Mouse (Mus musculus) heart, postnatal 36 days (tissue): Measurements from ENCODE around the gene Fubp1. TPM values are rescaled to one million over a fixed set of nuclear protein-coding genes. Genes with fewer than 3 reads are reported as not detected.
A peak's percentile ranks its signal among the peaks of the same experiment; 100 is the strongest.
"Not testable (repeated sequence)": the region's sequence is repeated elsewhere in the genome, so short reads cannot be mapped to it uniquely, and the experiment has no call there.

Source experiments
- DNase-seq, 2 experiments: peaks; one replicate each; pipeline ENCODE4 v3.0.0; 2021 to 2022
- intact Hi-C: fragments of 180-260 bp; cut with DNase I; formaldehyde crosslinking; loops from one replicate; pipeline ENCODE4 v1.15.1; 2025
- total RNA-seq, 2 experiments: library from RNA; stranded (reverse); gene quantifications; 2 replicates each; pipeline ENCODE4 v1.2.3; 2021

Gene Fubp1
- total RNA-seq, 2 experiments from 2014 or later, result 50.8 to 56.1 TPM

DNA sequence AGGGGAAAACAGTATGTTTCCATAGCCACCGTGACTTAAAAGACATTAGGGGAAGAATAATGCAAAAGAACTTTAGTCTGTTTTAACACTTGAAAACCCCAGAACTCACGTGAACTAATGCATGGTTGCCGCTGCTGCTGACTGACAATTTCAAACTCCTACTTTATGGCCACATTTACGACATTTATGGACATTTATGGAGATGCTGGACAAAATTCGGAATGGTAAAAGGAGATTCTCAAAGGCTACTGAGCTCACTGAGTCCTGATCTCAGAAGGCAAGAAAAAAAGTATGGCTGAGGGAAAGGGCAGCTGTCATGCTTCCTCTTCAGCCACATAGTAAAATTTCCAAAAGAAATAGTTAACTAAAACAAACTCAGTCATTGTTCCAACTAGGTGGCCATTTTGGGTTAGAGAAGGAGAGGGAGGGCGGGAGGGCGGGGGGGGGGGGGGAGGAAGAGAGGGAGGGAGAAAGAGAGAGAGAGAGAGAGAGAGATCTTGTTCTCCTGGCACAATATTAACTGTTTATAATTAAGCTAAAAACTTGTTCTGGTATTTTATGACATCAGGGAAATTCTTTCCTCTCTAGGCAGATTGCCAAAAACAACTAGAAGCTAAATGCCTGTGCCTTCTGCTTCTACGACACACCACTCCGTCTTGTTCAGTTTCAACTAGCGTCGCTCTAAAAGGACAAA lies 17.8 kb upstream of the Fubp1 start:
- intact Hi-C loops, result loop anchor here (1.0 to 2.0 kb wide), 2 partner anchors 26 to 77 kb away; partner anchors contain the start of gene Gipc2
- peak in 1 of 2 experiments; percentile 26 for DNase-seq

- no peak for DNase-seq
- intact Hi-C loops, result loop anchor here (1.0 to 2.0 kb wide), 2 partner anchors 16 to 26 kb away; partner anchors contain the start of gene Gipc2
Measured at GRCm38 (mm10) chr3:152193177-152193576, 17.0 kb upstream of the Fubp1 start.

DNA sequence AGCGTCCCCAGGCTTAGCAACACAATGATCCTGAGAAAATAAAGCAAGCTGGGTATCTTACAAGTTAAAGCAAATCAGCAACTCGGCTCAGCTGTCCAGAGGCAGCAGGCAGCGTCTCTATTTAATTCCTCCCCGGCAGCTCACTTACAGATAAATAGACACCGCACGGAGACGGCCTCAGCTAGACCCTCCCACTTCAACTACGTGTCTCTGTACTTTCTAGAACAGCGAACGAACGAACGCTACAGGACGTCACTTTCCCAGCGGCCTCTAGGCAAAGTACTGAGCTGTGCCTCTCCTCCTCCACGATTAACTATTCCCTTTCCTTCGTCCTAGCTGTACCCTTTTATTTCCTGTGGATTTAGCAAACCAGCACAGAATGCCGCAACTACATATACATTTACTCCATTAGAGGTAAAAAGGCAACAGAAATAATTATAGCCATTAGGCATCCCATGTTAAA lies 16.6 kb upstream of the Fubp1 start:
- DNase-seq, result peak; percentile 86 to 87
- intact Hi-C loops, result loop anchor here (1.0 to 2.0 kb wide), 2 partner anchors 16 to 27 kb away; partner anchors contain the start of gene Gipc2

GRCm38 (mm10) chr3:152197246-152197645 lies 13.0 kb upstream of the Fubp1 start:
- DNase-seq, intact Hi-C loops: not testable (repeated sequence)

DNA sequence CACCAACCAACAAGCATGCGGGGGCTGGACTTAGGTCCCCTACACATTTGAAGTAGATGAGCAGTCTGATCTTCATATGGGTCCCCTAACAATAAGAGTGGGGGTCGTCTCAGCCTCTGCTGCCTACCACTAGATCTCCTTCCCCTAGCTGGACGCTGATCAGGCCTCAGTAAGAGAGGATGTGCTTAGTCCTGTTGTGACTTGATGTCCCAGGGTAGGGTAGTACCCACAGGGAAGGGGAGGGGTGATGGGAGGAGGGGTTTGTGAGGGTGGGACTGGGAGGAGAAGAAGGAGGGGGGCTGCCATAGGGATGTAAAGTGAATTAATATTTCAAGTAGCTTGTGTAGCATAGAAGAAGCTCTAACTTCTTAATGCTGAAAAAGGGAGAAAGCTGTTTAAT lies 11.1 kb upstream of the Fubp1 start:
- DNase-seq, result no peak
- intact Hi-C loops, result no loop called here

DNA sequence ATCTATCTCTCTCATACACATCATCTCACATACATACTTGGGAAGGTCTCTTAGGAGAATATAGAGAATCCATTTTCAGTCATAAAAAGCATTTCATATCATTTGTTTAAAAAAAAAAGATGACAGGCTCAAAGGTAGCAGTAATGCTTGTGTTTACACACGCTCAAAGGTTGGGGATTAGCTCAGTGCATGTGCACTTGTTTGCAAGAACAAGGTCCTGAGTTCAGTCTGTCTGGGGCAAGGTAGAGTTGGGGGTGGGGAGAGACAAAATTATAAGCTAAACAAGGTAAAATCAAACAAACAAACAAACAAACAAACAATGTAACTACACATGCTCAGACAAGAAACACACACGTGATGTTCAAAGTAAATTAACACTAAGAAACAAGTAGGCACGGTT lies 9.0 kb upstream of the Fubp1 start:
- no peak for DNase-seq
- intact Hi-C loops, result no loop called here

GRCm38 (mm10) chr3:152201651-152202050 lies 8.6 kb upstream of the Fubp1 start:
- intact Hi-C loops, result no loop called here
- DNase-seq, result no peak

- no peak for DNase-seq
- intact Hi-C loops, result no loop called here
Measured at GRCm38 (mm10) chr3:152202942-152203341, 7.3 kb upstream of the Fubp1 start.

GRCm38 (mm10) chr3:152203411-152203810 lies 6.8 kb upstream of the Fubp1 start:
- intact Hi-C loops, result no loop called here
- no peak for DNase-seq

DNA sequence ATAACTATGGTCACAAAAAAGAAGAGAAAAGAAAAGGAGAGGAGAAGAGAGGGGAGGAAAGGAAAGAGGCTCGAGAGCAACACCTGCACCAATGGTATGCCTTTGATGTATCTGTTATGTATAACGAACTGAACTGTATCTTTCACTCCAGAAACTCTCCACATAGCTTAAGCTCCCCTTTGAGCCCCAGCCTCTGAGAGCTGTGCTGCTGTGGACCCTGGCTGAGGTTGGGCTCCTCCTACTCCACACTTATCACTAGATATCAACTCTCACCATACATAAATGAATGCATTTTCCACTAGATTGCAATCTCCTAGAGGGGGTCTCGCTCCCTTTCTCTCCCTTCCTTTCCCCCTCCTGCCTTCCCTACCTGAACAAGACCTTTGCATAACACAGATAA lies 6.2 kb upstream of the Fubp1 start:
- intact Hi-C loops, result no loop called here

DNA sequence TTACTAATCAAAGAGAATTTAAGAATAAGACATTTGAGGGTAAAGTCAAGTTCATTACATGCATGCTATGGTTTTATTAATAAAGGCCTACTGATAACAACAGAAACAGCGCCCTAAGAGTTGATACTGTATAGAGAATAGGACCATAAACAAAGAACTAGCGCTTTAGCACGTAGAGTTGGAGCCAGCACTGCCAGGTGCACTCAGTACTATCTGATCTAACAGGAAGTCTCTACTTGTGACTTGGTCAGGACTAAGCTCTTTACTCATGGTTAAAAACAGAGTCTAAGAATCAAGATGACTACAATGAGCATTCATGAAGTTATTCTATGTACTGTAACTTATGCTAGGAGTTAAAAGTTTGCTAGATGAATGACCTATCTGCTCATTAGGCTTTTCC lies 5.6 kb upstream of the Fubp1 start:
- DNase-seq, result no peak
- intact Hi-C loops, result no loop called here

More for the DNA sequence above, 6.2 kb upstream of the Fubp1 start:
- DNase-seq, result no peak

DNA sequence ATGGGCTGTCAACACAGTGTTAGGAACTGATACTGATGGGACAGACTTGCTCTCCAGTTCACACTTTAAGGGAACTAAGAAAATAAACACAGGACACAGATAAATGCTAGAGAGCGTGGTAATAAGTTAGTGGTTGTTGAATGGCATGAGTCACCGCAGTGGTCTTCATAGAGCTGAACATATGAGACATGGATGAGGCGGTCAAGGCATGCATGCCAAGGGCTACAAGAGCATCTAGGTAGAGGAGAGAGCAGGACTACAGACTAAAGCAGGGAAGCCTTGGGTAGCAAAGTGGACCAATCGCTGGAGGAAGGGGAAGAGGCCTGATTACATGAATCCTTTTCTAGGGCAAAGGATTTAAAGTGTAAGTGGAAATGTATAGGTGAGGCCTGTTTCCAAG lies 3.1 kb upstream of the Fubp1 start:
- intact Hi-C loops, result no loop called here
- DNase-seq, result no peak

- intact Hi-C loops, result no loop called here
- DNase-seq, result no peak
Measured at GRCm38 (mm10) chr3:152208096-152208885, 1.9 kb upstream of the Fubp1 start.

DNA sequence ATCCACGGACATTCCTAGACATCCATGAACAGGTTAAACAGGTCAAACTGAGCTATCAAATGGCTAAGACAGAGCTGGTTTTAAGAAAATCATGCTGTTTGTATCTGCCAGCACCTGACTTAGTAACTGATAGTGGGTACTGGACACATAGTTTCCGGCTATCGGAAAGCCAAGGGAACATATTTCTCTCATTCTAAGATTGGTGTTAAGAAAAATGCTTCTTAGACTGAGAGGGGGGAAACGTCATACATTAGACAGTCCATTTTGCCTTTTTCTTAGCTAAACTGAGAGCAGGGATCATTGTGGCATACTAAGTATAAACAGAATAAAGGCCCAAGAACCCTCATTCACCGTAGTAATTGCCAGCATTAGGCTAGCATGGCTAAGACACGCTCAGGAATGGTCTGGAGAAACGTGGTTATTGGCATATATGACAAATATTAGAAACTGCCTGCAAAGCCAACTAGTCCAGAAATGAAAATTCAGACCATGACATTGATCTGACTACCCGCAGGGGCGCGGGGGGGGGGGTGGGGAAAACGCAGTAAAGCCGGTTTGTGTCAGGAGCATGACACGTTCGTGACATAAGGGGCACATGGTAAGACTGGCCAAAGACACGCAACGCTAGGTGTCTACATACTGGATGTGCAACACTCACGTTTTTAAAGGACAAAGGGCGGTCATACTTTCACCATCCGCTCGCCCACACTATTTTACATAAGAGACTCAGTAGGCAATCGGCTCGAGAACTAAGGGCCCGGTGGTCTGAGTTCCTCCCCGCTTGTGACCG lies 850 bp upstream of the Fubp1 start:
- no peak for DNase-seq
- intact Hi-C loops, result loop anchor here (1.0 kb wide), 1 partner anchor 16 kb away; no protein-coding TSS in a partner anchor

- intact Hi-C loops, result loop anchor here (2.0 kb wide), 2 partner anchors 64 to 100 kb away; no protein-coding TSS in a partner anchor
- peak; percentile 67 to 80 for DNase-seq
Measured at GRCm38 (mm10) chr3:152210728-152211391, 638 bp downstream of the Fubp1 start.

DNA sequence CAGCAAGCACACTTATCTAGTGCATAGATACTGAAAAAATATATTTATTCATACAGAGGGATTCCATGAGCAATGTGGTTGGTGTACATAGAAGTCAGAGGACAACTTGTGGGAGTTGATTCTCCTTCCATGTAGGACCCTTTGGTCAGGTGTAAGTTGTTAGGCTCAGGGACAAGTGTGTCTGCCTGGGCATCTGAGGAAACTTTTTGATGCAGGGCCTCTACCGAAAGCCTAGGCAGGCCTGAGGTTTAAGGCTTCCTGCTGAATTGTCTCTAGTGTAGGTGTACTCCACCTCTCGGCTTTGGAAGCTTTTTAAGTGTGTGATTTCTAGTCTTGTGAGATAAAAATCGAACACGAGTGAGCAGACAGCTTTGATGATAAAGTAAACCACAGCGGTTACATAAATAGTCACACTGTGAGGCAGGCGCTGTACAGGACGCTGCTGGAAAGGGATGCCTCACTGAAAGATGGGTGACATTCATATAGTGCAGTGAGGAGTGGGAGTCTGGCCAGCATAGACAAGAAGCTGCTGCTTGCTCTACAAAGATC lies 1.6 kb downstream of the Fubp1 start:
- peak in 1 of 2 experiments; percentile 34 for DNase-seq
- intact Hi-C loops, result loop anchor here (2.0 kb wide), 2 partner anchors 65 to 101 kb away; no protein-coding TSS in a partner anchor

DNA sequence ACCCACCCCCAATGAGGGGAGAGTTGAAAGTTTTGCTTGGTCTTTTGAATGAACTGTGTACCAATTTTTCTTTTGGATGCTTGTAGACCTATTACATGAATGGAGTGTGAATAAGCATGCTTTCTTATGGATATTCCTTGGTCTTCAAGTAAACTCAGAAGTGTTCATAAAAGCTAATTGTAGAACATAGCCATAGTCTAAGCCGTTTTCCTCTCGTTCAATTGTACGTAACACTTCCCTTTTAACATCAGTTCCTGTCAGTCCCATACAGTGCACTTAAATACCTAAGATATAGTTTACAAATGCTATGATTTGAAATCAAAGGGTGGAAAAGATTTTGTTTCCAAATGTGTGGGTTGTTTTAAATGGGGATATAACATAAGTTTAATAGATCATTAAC lies 3.2 kb downstream of the Fubp1 start:
- no peak for DNase-seq
- intact Hi-C loops, result no loop called here

DNA sequence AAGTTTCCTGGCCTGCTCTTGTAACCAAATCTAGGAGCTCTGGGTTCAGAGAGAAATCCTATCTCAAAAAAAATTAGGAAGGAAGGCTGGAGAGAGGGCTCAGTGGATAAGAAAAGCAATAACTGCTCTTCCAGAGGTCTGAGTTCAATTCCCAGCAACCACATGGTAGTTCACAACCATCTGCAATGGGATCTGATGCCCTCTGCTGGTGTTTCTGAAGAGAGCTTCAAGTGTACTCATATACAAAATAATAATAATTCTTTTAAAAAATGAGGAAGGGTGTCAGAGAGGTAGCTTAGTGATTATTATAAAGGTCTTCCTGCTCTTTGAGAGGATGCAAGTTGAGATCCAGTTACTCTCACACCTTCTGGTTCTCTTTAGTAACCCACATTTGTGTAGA lies 14.7 kb downstream of the Fubp1 start:
- no peak for DNase-seq
- intact Hi-C loops, result loop anchor here (5.0 kb wide), 1 partner anchor 113 kb away; no protein-coding TSS in a partner anchor

DNA sequence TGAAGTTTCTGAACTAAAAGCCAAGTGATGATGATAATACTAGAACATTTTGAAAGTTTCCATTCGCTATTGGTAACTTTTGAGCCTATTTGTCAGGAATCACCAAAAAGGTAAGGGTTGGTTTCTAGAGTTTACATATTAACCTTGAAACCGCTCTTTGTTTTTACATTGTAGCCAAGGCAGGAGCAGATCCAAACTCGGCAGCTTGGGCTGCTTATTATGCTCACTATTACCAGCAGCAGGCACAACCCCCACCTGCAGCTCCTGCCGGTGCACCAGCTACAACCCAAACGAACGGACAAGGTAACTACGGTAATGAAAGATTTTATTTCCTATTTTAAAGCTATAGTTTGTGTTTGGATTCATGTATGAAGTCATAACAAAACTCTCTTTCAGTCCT lies 15.7 kb downstream of the Fubp1 start:
- intact Hi-C loops, result loop anchor here (5.0 kb wide), 1 partner anchor 114 kb away; no protein-coding TSS in a partner anchor
- no peak for DNase-seq

GRCm38 (mm10) chr3:152228843-152229242 lies 18.6 kb downstream of the Fubp1 start:
- DNase-seq, result no peak
- intact Hi-C loops, result loop anchor here (5.0 kb wide), 1 partner anchor 117 kb away; no protein-coding TSS in a partner anchor
